Mouse (Mus musculus) heart, postnatal 0 days (tissue): Measurements from ENCODE around the gene Lpp.

Source experiments
- CTCF ChIP-seq: IDR thresholded peaks from 2 replicates; pipeline ENCODE4 v1.5.1; 2016; ENCODE audit warnings: antibody characterized with exemption, control low read depth, low read depth
- EP300 ChIP-seq: IDR thresholded peaks from 2 replicates; pipeline ENCODE4 v1.6.1; 2016; ENCODE audit warnings: antibody characterized with exemption, low read depth

GRCm38 (mm10) chr16:24545366-24545765 is 152.1 kb downstream of the Lpp start:
- no peak for TF ChIP-seq CTCF
- TF ChIP-seq EP300, result no peak
